Mouse (Mus musculus): Measurements from ENCODE around the gene Tcf12.

DNA sequence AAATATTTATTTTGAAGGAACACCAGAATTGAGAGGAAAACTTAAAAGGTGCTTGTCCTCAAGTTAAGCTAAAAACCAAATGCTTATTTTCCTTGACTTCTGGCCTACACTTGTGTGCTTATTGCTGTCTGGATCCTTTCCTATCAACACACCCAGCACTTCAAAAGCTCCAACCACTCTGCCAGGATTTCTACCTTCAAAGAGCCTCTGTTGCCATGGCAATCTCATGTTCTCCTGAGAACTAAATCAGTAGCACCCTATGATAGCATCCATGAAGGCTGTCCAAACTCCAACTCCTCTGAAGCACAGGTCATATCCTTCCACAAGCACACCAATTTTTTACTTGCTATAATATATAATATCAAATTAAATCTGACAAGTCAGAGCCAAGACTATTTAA, 27.5 kb downstream of the Tcf12 start:
- TF ChIP-seq POLR2A (IDR thresholded peaks at IDR 0.05; ENCODE audit: low read depth, low read length) (no peak), CTCF (IDR thresholded peaks at IDR 0.05; ENCODE audit: borderline replicate concordance, insufficient read depth, low read length) (no peak)
